Mouse (Mus musculus) heart, adult 18-20 months (tissue): ENCODE data around the gene Gpr137. TPM values are rescaled to one million over a fixed set of nuclear protein-coding genes. Genes with fewer than 3 reads are reported as not detected.
A peak's percentile ranks its signal among the peaks of the same experiment; 100 is the strongest.

Source experiments
- DNase-seq, 2 experiments: peaks; one replicate each; pipeline ENCODE4 v3.0.0; 2021 to 2022; ENCODE audit warnings: mixed read lengths in 1 of 2
- total RNA-seq, 2 experiments: library from RNA; stranded (reverse); gene quantifications; 2 replicates each; pipeline ENCODE4 v1.2.3; 2021

Gpr137 gene
- total RNA-seq, 2 experiments from 2014 or later: 32.4 to 33.0 TPM

DNA sequence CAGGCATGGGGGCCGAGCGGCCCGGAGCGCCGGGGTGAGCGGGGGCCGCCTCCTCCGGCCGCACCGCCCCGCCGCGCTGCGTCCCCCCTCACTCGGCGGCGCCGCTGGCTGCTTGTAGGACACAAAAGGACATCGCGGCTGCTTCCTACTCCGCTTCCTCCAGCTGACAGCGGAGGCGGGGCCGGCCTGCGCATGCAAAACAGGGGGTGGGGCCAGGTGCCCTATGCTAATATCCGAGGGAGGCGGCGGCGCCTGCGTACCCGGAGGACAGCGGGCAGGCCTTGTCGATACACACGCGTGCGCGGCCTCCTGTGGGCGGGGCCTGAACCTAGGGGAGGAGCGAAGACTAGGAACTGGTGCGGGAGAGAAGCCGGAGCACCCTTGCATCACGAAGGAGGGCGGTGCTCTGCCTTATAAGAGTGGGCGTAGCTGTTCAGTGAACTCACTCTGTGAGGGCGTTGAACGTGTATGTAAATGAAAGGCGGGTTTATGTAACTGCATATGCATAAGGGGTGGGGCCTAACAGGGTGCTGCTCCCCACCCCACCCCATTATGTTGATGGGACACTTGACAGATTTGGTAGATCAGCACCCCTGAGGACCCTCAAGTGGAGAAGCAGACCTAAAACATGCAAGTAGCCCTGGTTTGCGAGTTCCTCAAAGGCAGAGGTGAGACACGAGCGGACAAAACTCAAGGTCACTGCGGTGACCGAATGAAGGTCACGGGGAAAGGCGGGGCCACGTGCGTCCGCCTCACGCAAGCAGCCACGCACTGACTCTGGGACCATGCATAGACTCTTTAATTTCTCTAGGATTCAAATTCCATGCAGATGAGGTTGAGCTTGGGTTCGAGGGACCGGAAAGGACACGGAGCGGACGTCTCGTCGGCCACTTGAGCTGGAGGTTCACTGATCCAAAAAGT is 20.4 kb downstream of the Gpr137 start, which contains the start of gene Esrra:
TSS of gene Esrra (minus strand) at position 167 of the 921 bp plus-strand sequence.
- peak; percentile 100 for DNase-seq

DNA sequence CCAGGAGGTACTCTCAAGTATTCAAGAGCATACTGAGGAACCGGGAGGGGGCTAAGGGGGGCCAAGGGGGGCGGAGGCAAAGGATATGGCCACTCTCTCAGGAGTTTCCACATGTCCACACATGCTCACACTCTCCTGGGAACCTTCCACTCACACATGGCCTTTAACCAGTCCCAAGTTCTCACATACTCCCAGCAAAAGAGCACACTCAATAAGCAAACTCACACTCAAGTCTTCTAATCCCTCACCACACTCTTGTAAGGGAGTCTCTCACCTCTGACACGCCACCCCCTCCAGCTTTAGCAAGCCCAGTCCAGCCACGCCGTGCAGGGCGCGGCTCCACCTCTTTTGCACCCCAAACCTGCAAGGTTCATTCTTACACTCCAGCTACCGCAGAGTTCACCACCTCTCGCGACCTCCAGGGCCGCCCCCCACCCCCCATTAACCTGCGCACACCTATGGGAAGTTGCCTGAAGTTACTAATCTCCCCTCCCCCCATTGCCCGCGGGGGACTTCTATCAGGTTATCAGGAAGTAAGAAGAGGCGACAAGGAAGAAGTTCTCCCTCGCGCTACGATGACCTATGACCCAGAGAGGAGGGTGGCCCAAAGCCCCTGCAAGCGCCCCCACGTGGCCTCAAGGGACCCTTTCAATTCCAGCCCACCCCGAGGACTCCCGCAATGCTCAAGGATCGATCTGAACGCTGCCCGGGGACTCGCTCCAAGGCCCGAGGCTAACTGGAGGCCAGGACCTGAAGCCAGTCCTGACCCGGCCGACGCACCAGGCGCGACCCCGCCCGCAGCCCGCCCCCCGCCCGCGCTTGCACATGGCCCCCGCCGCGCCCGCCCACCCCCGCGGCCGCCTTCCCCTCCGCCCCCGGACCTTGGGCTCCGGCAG is 21.3 kb downstream of the Gpr137 start:
- DNase-seq: peak; percentile 63 to 65

DNA sequence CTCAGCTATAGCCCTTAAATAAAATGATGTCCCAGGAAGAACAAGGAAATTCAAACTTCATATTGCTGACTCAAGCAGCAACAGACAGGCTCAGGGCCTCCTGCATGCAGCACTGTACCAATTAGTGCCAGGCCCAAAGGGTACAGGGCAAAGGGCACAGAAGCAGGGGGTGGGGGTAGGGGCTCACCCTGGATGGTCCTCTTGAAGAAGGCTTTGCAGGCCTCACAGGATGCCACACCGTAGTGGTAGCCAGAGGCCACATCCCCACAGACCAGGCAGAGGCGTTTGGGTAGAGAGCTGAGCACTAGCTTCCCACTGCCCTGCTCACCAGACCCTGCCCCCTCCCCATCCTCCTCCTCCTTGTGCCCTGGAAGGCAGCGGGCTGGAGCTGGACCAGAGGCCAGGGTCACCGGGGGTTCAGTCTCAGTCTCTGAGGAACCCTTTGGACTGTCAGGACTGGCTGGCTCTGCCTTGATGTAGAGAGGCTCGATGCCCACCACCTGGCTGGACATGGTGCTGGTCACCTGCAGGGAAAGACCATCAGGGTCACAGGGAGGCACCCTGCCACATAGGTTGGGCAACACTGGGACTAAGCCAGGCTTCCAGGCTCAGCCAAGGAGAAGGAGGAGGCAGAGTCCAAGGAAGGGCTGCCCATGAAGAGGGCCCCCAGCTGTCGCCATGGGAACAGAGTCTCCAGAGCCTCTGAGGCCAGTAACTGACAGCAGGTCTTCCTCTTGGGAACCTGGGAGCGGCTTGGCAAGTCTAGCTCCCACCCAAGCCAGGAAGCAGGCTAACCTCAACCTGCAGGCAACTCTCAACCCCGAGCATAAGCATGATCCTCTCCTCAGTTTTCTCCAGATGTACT is 22.2 kb downstream of the Gpr137 start:
- DNase-seq: peak; percentile 49 to 52

DNA sequence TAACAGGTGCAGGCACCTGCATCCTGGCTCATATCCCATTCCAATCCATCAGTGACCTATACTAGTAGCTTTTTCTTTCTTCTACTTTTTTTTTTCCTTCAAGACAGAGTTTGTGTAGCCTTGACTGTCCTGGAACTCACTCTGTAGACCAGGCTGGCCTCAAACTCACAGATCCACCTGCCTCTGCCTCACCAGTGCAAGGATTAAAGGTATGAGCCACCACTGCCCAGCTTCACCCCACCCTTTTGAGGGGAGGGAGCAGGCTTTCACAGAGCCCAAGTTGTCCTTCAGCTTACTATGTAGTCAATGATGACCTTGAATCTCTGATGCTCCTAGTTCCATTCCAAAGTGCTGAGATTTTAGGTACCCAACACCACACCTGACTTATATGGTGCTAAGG is 22.8 kb downstream of the Gpr137 start:
- no peak for DNase-seq

DNA sequence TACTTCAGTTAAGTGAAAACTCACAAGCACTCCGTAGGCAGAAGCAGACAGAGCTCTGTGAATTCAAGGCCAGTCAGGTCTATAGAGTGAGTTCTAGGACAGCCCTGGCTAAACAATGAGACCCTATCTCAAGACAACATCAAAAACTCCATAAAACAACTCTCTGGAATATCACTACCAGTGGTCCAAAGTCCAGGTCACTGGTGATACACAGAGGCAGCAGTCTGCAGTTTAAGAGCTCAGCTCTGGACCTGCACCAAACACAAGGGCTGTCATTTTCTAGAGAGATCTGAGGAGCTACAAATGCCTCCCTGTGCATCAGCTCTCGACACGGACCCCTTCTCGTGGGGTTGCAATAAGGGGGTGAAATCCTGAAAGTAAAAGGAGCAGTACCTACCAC is 24.0 kb downstream of the Gpr137 start:
- no peak for DNase-seq

DNA sequence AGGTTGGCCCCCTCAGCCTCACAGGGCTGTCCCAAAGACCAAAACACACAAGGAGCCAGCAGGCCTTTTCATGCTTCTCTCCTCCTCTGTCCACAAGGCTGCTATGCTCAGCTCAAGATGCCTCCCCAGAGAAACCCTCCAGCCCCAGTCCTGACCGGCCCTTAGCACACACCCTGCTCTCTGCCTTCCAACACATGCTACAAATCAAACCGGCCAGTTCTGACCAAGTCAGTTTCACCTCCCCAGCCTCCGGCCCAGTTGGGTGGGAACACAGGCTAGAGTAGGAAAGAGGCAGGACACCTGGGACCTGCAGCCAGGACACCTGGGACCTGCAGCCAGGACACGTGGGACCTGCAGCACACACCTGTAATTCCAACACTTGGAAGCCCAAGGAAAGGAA is 25.8 kb downstream of the Gpr137 start:
- no peak for DNase-seq

DNA sequence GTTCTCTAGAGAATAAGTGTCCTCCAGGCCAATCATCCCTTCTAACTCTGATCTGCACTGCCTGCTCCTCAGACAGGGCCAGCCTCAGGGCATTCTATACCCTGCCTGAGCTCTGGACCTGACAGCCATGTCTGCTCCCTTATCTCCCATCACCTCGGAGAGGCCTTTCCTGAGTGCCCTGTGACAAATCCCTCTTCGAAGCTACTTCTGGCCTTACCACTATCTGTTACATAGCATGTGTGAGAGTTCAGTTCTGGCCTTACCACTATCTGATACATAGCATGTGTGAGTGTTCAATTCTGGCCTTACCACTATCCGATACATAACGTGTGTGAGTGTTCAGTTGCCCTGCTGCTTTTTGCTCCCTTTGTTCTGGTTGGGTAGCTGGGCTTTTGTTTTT is 27.0 kb downstream of the Gpr137 start:
- no peak for DNase-seq

DNA sequence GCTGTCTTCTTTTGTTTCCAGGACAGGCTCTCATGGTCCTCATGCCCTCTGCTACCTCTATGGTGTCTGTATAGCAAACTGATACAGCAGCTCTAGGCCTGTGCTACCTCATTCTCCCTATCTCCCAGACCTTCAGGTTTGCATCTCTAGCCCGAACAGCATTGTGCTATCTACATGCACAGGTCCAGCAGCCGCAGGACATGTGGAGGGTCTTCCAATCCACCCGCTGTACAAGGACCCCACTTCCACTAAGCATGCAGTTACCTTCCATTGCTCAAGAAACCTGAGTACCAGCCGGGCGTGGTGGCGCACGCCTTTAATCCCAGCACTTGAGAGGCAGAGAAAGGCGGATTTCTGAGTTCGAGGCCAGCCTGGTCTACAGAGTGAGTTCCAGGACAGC is 27.7 kb downstream of the Gpr137 start:
- DNase-seq: no peak

DNA sequence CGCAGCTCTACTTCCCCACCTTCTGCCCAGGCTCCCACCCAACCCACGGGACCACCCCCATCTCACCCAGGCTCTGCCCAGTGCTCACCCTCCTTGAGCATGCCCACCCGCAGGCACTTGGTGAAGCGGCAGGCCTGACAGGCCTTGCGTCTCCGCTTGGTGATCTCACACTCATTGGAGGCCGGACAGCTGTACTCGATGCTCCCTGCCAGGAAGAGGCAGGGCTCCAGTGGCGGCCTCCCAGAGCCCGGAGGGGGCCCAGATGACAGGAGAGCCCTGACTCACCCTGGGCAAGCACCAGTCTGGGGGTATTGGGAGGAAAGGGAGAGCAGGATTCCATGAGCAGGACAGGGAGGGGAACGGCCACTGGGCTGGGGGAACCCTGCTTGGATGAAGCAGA is 28.3 kb downstream of the Gpr137 start:
- DNase-seq: peak in 1 of 2 experiments; percentile 42

- DNase-seq: no peak
Observed at GRCm38 (mm10) chr19:6913036-6913435, 29.2 kb downstream of the Gpr137 start.

- no peak for DNase-seq
Observed at GRCm38 (mm10) chr19:6912205-6912970, 29.9 kb downstream of the Gpr137 start.

DNA sequence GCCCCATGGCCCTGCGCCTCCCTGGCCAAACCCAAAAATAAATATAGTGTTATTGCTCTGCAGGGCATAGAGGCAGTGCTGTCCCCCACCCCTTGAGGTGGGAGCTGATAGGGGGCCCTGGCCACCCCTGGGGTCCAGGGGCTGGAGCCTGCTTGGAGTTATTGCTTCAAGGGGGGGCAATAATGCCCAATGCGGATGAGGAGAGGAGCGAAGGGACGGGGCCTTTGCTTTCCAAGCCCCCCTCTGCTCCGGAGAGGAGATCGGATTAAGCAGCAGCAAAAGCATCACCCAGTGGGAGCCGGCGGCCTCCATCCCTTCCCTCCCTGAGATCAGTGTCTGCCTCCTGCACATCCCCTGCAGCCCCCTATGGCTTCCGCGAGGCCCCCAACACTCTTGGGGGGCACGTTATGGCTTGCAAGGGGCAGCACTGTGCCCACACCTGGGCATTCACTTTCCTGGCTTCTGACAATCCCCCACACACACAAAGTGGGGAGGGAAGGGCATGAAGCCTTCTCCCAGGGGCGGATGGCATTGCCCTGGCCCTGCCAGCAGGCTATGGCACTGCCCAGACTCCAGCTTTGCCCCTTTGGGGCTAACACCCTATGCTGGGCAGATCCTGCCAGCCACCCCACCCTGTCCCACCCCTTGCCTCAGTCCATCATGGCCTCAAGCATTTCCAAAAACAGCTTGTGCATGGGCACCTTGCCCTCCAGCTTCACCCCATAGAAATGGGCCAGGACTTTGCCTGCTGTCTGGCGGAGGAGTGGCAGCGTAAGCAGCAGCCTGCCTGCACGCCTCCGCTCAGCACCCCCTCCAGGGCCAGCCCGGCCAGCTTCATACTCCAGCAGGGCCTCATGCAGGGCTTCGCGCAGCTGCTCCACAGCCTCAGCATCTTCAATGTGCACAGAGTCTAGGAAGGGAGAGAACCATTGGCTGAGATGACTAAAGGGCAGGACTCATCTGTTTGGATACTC is 30.9 kb downstream of the Gpr137 start:
- DNase-seq: peak in 1 of 2 experiments; percentile 1

DNA sequence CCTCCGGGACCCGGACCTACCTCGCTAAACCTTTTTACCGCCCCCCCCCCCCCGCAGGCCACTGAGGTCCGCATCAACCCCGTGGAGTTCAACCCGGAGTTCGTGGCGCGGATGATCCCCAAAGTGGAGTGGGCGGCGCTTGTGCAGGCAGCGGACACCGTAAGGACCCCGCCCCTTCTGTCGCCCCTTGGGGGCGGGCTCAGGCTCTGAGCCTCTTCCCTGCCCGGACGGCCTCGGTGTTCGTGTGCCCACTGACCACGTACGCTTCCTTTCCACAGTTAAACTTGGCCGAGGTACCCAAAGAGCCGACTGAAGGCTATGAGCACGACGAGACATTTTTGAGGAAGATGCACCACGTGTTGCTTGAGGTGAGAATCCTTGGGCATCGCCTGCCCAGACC is 32.0 kb downstream of the Gpr137 start:
- peak in 1 of 2 experiments; percentile 64 for DNase-seq

DNA sequence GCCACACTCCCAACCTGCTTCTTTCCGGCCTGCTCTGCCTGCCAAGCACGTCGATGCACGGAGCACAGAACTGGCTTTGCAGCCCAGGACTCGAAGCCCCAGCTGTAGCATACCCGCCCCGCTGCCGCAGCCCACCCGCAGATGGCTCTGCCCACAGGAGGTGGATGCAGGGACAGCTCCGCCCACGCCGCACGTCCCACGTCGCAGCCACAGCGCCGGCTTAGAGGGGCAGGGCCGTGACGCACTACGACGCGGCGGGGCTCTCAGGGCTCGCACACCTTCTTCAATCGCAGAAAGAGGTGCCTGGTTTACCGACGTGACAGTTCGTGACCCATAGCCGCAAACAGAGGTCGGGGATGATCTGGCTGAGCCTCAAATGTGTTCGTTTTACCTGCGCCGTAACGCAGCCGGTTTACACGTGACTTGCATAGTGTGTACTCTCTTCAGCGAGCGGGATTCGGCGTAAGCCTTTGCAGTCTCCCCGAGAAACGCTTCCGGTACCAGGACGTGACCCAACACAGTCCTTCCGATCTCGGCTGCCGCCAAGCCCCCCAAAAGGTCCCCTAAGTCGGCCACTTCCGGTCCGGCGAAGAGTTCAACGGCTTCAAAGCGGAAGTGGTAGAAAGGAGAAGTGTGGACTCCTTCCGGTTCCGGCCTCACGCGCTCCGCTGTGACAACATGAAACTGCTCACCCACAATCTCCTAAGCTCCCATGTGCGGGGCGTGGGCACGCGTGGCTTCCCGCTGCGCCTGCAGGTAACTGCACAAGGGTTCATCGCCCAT is 32.6 kb downstream of the Gpr137 start, which contains the start of the genes Trmt112 and Prdx5:
TSS of gene Trmt112 (plus strand) at position 192 of the 783 bp plus-strand sequence.
TSS of gene Prdx5 (minus strand) at position 600 of the 783 bp plus-strand sequence.
- peak; percentile 90 to 94 for DNase-seq

DNA sequence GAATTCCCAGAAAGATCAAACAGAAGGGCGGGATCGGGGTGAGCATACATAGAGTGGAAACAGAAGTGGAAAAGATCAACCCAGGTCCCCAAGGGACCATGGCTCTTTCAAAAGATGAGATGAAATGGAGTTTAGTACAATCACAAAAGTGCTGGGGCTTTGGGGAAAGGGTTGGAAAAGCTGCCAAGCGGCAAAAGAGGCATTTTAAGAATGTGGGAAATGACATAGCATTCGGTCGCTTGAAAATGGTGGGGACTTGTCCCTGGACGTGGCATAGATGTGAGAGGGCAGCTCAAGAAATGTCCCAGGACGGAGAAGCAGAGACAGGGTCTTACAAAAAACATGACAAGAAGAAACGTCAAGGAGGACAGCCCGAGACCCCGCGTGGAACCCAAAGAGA is 33.3 kb downstream of the Gpr137 start:
- no peak for DNase-seq

DNA sequence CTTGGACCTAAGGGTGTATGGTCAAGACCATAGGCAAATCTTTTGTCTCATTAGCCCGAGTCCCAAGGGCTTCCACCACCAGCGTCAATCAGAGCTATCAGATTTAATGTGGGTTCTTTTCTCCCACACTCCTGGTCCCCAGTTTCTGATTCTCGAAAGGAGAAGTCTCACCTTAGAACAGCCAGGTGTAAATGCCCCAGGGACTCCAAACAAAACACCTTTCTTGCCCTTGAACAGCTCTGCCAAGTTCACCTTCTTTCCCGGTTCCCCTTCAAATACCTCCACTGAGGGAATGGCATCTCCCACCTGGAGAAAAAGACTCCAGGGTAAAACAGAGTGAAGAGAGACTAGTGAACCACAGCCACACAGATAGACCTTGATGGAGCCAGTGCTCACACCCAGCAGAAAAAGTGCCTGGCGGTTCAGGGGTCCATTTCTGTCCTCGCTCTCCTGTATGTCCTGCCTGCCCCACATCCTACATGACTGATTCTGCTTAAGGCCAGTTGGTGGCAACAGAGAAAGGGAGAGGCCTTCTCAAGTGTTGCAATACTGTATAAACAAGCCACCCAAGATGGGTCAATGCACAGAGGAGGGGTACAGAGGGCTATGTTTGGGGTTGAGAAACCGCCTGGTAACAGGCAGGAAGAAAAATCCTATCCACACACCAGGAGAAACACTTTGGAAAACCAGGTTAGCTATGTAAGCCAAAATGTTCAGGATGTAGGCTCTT is 34.3 kb downstream of the Gpr137 start:
- DNase-seq: no peak

GRCm38 (mm10) chr19:6907094-6907493 is 35.2 kb downstream of the Gpr137 start:
- no peak for DNase-seq

DNA sequence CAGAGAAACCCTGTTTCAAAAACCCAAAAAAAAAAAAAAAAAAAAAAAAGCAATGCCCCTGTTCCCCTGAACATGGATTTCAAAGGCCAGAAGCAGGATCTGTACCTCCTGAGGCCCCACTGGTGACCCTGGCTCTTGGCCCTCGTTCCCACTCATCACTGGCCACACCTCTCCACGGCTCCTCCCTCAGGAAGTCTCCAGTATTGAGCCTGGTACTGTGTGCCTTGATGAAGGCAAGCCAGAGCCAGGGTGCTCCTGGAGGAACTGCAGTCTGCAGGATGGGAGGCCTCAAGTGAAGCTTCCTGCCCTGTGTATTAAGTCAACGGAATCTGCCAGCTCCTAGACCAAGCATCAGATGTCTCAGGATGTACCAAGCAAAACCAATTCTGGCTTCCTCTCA is 36.1 kb downstream of the Gpr137 start:
- no peak for DNase-seq
